Mouse (Mus musculus): ENCODE measurements around the gene Slc38a1.

The Slc38a1 gene

DNA sequence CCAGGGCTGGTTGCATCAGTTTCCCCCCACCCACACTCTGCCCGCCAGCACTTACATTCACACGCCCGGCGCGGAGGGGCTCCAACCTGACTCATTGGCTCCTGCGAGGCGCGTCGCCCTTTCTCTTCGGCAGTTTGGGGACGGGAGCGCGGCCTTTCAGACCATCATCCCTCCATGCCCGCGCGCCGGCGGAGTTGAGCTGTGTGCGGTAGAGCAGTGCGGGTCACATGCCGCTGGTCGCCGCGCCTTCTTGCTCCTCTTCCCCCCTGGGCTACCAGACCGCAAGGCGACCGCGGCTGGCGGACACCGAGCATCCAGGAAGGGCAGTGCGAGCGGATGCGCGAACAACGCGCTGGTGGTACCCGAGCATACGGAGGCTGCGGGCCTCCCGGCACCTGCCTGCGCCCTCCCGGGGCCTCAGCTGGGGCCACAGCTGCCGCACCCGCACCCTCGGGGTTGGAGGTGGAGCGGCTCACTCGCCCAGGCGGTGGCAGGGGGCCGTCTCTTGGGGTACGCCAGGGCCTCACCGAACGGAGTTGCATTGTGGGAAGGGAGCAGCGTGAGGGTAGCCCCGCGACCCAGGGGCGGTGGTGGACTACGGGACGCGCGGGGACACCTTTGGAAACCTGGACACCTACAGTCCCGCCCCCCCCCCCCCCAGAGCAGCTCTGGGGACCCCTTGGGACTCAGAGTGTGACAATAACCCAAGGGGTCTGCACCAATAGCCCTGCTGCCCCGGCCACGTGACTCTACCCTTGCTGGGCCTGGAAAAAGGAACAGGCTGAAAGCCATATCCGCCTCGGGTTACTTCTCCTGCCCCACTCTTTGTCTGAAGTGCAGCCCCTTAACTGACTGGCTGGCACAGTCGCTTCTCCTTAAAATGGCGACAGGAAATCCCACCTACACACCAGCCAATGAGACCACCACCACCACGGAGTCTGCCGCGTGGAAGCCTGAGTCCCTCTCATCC, at the start of gene Slc38a1:
Gene Slc38a1, minus strand, starts transcription at position 478 of the 970 bp plus-strand sequence.
- peak; percentile 81 to 84 for DNase-seq

DNA sequence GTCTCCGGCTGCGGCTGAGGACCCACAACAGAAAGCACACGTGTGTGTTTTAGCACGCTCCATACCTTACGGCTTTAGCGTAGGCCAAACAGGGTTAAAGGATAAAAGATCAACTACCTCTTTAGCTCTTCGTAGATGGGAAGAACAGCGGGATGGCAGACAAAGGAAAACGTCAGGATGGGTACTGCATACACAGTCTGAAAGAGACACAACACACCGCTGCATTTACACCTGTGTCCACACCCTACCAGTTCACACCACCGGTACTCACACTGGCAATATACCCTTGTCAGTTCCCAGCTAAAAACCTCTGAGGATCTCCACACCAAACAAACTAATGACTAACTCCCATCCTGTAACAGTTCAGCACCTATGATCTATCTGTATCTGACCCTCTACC, 49.7 kb upstream of the Slc38a1 start:
- DNase-seq: no peak

DNA sequence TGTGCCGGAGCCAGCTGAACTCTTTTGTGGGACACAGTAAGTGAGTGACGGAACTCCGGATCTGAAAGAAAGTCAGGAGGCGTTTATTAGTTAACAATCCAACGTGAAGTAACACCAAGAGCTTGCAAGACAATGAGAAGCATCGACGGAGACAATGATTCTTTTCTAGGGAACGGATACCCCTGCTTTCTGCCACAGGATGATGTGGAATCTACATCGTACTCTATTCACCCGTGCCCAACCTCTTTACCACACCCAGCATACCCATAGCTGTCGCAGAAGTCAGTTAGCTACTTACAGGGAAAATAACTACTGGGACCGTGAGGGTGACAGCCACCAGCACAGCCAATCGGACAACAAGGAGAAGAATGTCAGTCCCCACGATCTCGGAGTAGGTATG, 48.7 kb upstream of the Slc38a1 start:
- no peak for DNase-seq

DNA sequence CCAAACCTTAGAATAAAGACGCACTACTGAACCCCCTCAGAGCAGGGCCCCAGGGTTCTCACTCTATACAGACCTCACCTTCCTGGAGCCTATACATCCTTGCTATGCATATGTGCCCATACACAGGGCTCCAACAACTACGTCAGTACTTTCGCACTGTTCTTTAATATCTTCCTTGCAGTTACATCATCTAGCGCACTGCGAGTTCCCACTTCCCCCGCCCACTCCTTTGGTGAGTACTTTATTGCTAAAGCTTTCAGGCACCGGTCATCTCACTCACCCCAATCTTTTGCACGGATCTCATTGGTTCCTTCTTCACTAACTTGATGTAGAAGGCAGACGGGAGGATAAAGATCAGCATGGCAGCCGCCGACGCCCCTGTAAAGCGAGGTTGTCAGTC, 48.1 kb upstream of the Slc38a1 start:
- no peak for DNase-seq

DNA sequence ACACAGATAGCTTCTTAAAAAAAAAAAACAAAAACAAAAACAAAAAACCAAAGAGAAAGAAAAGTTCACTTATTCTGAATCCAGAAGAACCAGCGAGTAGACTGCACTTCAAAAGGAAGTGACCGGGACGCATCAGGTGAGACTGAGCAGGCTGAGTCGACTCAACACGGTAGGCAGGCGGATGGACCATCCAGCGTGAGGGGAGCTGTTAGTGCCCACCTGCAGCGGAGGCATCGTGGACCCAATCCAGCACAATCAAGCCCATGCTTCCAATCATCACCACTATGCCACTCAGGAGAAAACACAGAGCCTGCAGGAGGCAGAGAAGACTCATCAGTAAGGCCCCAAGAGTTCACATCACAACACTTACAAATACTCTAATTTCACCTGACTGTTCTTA, 47.2 kb upstream of the Slc38a1 start:
- DNase-seq: no peak

DNA sequence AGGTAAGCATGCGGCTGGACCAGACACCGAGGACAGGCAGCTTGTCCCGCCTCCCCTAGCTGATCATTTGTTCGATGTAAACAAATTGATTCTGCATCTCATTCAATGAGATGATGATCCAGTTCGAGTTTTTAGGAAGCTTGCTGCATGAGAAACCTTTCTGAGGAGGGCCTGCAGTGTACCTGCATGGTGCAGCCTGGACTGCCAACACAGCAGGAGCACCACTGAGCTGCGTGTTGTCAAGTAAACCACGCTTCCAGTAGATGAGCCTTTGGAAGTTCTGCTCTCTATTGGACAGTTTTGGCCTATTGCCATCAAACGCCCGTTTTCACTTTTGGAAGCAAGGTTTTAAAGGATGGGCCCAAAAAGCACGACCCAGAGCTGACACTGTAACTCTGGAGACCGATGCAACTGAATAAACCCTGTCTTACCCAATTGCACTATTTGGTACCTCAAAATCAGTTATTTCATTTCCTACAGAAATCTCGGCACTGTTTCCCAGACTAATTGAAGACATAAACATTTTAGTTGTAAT, 46.1 kb upstream of the Slc38a1 start:
- no peak for DNase-seq

DNA sequence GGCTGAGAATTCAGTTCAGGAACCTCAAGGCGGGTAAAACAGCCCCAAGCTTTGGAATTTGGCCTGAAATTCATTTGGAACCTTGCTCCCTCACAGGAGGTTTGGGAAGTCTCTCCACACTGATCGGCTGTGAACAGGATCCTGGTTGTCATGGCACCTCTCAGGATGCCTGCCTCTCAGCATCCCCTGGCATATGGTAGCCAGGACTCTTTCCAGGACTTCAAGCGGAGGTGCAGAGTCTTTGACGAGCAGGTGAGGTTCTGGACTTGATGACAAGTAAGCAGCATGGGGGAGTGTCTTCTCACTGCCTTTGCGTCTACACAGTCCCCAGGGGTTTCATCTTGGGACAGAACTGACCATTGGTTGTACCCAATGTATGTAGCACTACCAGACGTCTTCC, 45.3 kb upstream of the Slc38a1 start:
- DNase-seq: no peak

DNA sequence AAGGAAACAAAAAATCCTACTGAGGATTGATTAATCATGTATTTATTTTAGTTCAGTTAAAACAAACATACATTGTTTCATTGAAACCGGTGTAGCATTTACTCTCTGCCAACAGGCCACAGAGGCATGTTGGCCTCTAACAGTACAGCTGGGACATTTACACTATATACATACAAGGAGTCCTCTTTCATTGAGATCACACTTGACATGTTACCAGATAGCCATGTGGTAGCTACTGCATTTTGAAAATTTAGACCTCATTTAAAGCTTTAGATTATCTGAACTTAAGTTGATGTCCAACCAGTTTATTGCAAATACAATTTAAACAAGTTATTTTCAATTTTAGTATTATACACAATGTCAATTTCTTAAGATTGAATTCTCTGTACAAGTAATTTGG, 44.7 kb upstream of the Slc38a1 start:
- DNase-seq: no peak

DNA sequence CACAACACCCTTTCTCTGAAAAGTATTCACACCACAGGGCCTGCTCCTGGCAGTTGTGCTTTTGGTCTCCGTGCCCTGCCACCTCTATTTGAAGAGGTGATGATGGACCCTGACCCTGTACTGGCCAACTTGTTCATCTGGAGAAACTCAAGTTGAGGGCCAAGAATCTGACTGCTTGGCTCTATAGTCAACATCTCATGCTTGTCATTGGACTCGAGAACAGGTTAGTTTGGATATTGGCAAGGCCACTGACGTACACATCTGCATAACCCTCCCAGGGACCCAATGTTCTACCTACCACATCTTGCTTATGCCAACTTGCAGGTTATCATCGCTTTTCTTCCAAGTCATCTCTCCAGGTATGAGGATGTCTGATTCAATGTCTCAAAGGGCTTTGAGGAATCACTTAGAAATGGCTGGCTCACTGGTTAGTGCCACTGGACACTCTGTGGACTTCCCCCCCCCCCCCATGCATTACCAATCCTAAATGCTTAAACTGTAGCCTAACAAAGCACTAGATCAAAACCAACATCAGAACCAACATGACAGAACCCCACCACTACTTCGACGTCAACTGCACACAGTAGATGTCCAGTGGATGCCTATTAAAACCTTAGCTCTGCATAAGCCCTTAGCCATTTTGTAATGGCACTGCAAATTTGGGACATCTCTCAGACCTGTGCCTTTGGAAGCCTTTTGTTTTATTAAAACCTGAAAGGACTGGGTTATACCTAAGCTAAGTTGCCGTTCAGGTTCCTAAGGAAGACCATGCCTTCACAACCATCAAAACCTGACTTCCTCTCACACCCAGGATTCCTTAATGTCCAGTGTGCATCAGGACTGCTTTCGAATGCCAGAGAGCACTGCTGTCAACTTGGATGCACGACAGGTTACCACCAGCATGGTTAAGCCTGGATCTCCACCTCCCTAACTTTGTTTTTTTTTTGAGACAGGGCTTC, 43.8 kb upstream of the Slc38a1 start:
- DNase-seq: no peak

DNA sequence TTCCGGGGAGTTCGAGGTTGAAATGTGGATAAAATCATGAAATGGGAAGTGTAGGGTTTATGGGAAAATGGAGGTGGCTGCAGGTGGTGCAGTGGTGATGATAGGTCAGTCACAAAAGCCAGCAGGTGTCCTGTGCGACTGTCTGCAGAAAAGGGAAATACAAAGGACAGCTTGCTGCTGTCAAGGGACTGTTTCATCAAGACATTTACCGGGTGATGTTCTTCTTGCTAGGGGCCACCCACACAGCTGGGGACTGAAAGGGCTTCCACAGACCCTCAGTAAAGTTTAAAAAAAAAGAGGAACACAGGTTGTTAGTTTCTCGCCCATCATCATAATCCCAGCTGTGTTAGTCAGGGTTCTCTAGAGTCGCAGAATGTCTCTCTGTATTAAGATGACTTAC, 42.6 kb upstream of the Slc38a1 start:
- no peak for DNase-seq

DNA sequence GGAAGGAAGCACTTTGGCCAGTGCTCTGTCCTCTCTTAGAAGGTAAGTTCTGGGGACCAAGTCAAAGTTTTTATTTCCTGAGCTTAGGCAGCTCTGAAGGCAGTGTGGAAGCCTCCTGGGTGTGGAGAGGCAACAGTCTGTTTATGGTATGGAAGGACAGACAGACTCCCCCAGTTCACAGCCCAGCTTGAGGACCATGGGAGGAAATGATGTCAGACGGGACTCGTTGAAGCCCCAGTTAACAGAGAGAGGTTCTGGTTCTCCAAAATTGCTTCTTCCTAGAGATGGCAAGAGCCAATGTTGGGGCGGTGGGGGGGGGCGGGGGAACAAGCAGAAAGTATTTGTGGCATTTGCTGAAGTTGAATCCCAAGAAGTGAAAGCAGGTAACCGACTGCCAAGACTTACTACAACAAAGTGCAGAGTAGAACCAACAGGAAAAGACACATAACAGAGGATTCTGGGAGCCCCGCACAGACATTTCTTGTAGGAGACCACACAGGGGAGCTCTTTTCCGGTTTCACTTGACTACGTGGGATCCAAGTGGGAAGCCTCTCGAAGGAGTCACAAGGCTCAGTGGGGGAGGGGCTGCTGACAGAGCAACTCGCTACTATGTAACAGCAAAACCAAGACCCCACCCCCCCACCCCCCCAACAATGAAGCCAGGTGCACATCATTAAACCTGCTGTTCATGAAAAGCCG, 41.6 kb upstream of the Slc38a1 start:
- no peak for DNase-seq

DNA sequence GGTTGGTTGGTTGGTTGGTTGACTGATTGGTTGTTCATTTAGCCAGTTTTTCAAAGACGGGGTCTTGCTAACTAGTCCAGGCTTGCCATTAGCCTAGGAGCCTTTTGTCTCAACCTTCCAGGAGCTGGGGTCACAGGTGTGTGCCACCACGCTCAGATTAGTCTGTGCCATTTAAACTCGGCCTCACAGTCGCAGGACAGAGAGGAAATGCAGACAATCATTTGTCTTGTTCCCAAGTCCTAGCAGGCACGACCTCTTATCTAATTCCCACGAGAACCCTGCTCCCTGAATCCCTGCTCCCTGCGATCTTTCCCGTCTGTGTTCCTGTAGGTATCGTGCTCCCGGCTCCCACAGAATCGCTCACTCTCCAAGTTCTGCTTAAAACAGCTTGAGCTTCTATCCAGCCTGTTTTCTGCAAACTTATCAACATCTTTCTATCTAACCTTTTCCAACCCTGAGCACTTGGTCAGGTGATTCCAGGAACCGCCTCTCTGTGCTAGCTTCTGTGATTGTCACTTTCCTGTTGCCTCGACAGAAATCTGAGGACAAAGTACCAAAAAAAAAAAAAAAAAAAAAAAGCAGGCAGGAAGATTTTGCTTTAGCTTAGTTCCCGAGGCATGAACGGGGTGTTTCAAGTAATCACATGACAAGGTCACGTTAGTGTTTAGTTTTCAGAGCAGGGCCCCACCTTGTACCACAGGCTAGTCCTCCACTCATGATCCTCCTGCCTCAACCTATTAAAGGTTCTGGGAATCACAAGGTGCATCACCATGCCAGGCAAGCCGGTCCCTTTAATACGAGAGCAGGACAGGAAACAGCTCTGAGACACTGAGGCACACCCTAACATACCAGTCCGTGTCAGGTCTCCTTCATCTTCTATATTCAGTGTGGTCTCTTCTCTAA, 36.4 kb upstream of the Slc38a1 start:
- no peak for DNase-seq

DNA sequence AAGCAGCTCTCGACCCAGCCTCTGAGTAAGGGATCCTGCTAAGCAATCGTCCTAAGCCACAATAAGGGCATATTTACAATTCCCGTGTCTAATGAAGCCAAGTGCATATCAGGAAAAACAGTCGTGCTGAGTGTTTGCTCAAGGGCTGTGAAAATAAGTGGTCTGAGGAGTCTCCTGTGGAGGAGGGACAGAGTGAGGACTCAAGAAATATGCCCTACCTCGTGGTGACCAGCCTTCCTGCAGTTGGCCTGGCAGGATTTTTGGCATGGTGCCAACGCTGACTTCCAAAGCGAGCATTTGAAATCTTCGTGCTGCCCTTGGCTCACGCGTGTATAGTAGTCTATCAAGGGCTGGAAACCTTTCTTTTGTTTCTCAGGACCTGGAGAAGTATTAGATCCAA, 33.8 kb upstream of the Slc38a1 start:
- no peak for DNase-seq

DNA sequence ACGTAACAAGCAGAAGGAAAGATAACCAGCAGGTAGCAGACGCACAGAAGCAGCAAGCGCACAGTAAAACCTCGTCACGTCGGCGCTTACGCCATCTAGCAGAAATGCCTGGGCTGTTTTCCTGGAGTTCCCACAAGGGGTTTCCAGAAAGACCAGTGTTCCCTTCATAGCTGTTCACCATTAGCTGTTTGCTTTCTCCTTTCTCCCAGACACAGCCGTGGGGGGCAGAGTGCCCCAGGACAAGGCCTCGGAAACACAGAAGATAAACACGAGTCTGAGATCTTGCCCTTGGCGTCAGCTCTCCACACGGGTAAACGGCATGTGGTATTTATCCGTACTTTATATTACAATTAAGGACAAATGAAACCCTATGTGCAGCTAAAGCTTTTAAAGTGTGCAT, 33.0 kb upstream of the Slc38a1 start:
- DNase-seq: no peak

DNA sequence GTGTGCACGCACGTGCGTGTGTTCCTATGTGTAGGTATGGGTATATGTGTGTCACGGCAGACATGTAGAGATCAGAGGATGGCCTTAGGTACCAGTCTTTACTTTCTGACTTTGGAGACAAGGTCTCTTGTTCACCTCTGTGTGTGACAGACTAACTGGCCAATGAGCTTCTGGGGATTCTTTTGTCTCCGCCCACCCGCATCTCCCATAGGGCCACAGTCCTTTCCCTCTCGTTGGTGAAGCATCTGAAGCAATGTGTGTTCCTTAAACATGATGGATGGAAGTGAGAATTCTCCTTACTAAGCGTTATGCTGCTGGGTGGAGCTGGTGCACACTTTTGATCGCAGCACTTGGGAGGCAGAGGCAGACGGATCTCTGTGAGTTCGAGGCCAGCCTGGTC, 32.3 kb upstream of the Slc38a1 start:
- DNase-seq: no peak

DNA sequence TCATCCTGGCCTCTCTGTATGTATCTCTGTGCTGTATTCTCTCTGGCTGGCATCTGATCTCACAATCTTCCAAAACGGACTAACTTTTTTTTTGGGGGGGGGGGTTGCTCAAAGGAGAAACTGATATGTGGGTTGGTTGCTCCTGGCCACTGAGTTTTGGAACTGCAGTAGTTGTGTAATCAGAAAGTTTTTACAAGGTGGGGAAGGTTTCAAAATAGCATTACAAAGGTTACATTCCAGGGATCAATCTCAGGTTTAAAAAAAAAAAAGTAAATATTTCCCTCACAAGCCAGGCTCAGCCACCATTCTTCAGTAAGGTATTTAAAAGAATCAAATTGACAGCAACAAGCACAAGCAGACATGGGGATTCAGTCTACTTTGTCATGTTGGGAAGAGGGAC, 31.4 kb upstream of the Slc38a1 start:
- no peak for DNase-seq

DNA sequence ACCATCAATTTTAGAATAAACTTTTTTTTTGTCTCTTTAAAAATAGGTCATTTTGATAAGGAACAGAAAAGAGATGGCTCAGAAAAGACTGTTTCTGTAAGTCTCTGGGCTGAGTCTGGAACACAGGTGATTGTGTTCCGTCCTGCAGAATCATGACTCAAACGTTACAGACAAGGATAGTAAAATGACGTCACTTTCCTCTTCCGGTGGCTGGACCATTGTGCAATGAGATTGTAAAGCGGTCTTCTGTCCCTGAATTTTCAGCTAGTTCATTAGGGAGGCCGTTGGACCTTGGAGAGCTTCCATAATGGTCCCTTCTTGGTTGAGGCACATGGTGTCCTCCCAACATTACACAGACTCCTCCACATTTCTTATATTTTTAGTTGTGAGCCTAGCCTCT, 27.0 kb upstream of the Slc38a1 start:
- no peak for DNase-seq

DNA sequence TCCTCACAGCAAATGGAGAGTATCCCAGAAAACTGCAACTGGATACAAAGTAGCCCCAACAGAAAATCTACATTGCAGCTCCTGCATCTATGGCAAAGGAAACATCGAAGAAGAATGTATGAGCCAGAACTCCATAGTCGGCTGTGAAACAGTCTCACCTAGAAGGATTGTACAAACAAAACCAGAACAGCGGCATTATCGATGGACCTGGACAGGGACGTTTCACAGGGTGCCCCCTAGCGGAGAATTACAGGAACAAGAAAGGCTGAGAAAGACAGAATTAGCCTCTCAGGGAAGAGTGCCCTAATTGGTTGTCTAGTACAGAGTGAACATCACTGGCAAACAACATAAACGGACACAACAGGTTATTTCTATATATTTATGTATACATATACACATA, 23.9 kb upstream of the Slc38a1 start:
- DNase-seq: peak; percentile 85 to 87

DNA sequence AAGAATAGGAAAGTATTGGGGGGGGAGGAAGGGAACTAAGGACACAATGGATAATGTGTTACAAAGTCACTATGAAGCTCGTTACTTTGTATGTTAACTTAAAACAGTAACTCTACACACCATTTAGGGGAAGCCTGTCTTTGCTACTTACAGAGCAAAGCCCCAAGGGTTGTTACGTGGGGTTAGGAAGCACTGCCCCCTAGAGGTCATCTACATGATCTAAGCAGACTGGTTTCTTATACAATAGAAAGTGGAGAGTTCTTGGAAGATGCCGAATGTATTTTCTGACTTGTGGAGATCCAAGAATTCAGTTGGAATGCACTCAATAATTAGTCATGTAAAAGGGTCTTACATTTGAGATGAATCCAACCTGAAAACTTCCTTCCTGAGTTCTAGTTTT, 23.2 kb upstream of the Slc38a1 start:
- DNase-seq: peak; percentile 83 to 90

DNA sequence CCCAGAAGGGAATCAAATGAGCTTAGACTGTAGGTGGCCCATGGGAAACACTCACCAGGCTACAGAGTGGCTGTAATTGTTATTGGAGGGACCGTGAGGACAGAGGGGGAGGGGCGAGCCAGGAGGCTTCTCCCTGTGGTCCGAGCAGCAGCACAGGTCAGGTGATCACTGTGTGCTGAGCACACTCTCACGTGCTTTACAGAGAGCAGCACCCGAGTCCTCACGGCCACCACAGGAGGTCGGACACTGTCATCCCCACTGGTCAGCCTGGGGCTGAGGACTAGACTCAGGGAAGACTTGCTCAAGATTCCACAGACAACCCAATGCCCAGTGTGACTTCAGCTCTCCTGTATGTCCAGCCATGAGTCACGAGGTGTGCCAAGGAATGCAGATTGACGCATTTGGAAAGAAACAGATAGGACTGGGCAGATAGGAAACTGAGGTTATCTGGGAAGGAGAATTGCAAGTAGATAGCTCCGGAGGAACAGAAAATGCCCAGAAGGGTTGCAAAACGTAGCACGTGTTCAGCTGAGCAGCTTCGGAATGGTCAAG, 18.0 kb upstream of the Slc38a1 start:
- no peak for DNase-seq

DNA sequence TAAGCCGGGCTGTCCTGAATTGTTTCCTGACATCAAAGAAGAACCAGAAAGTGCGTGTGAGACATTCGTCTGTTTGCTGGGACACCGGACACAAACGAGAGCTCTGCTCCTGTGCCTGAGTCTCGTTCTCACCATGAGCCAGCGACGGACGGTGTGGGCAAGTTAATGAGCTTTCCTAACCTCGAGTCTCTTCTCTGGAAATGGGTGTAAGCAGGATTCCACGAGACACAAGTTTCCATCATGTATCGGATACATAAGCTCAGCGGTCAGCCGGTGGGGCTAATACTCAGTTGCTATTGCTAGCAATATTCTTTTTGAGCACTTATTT, 15.5 kb upstream of the Slc38a1 start:
- no peak for DNase-seq

Data from B cell, adult 2 months (primary cell).